1 mouse cellular context compared by ENCODE assay signal in genomic region chr19:8802130-8802821, GRCm38 (mm10).
TF ChIP-seq lines count a peak whose summit lies in the region.

Zbtb3 (plus strand) TSS chr19:8802555.

TF ChIP-seq in CH12.LX, 34 proteins besides CTCF, POLR2A, EP300 and RAD21 (continued from another document):
- TF ChIP-seq ZNF384 (IDR thresholded peaks at IDR 0.05; ENCODE audit: low read depth, low read length) (no peak), RCOR1 (conservative IDR thresholded peaks at IDR 0.05; ENCODE audit: low read depth, low read length) (0 out of 2 replicates have a peak, but pooled peaks have one; percentile 24), E2F4 (IDR thresholded peaks at IDR 0.05; ENCODE audit: insufficient replicate concordance, low read depth, low read length) (peak; percentile 87; the same call in 1 of the 2 replicates), ZC3H11A (IDR thresholded peaks at IDR 0.05; ENCODE audit: low read depth, low read length) (no peak), ZKSCAN1 (IDR thresholded peaks at IDR 0.05; ENCODE audit: borderline replicate concordance, low read depth, low read length) (no peak), JUND (conservative IDR thresholded peaks at IDR 0.05; ENCODE audit: low read depth, low read length) (no peak; the same call in 1 of the 2 replicates), MAZ (IDR thresholded peaks at IDR 0.05; ENCODE audit: low read depth, low read length) (peak; percentile 57; the same call in 1 of the 2 replicates), TCF12 (IDR thresholded peaks at IDR 0.05; ENCODE audit: low read depth, low read length) (0 out of 2 replicates have a peak, but pooled peaks have one; percentile 25), MXI1 (IDR thresholded peaks at IDR 0.05; ENCODE audit: low read depth, low read length) (peak; percentile 72; the same call in 1 of the 2 replicates), BHLHE40 (IDR thresholded peaks at IDR 0.05; ENCODE audit: low read depth, low read length) (no peak), MYC (IDR thresholded peaks at IDR 0.05; ENCODE audit: low read depth, low read length) (no peak), NRF1 (IDR thresholded peaks at IDR 0.05; ENCODE audit: low read depth, low read length) (peak; percentile 41; the same call in 1 of the 2 replicates)
